Mouse (Mus musculus) ovary, postnatal 14 days (tissue): ENCODE results near the gene Map1lc3b.
"Not testable (repeated sequence)": the region's sequence is repeated elsewhere in the genome, so short reads cannot be mapped to it uniquely, and the experiment has no call there.

Experiments
- DNase-seq: peaks from one replicate; pipeline ENCODE4 v3.0.0; 2022; ENCODE audit warnings: low spot score

Map1lc3b gene

GRCm38 (mm10) chr8:121573275-121573674 lies 16.9 kb upstream of the Map1lc3b start:
- no peak for DNase-seq

GRCm38 (mm10) chr8:121575661-121576060 lies 14.5 kb upstream of the Map1lc3b start:
- no peak for DNase-seq

- DNase-seq: no peak
Measured at GRCm38 (mm10) chr8:121577751-121578675, 12.1 kb upstream of the Map1lc3b start.

DNA sequence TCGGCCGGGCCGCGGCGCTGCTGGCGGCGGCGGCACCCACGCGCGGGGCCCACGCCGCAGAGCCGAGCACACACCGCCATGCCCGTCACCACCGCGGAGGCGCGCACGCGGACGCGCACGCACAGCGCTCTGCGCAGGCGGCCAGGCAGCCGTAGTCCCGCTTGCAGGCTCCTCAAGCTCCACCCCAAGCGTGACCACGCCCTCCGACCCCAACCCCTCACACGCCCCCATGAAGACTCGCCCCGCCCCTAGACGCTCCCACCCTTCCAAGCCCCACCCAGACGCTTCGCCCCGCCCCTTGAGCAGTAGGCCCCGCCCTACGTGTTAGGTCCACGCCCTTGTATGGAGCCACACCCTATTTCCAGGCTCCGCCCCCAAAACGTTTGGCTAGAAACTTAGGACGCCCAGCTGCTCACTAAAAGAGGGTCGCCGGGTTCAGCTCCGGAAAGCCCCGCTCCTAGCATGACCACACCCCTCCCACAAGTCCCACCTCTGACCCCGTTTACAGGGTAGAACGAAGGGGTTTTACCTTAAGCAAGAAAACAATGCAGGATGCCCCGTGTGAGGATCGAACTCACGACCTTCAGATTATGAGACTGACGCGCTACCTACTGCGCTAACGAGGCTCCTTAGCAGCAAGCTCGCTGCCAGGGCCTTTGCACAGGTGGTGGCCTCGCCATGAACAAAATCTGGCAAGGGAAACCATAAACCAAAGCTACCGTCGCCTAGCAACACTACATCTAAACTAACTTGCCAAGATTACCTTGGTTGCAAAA lies 11.3 kb upstream of the Map1lc3b start, which contains the start of gene Fbxo31:
Fbxo31 (minus strand) TSS at position 131 of the 776 bp plus-strand sequence.
- peak; percentile 90 for DNase-seq

- DNase-seq: no peak
Measured at GRCm38 (mm10) chr8:121580465-121580864, 9.7 kb upstream of the Map1lc3b start.

- DNase-seq: no peak
Measured at GRCm38 (mm10) chr8:121583653-121584052, 6.5 kb upstream of the Map1lc3b start.

DNA sequence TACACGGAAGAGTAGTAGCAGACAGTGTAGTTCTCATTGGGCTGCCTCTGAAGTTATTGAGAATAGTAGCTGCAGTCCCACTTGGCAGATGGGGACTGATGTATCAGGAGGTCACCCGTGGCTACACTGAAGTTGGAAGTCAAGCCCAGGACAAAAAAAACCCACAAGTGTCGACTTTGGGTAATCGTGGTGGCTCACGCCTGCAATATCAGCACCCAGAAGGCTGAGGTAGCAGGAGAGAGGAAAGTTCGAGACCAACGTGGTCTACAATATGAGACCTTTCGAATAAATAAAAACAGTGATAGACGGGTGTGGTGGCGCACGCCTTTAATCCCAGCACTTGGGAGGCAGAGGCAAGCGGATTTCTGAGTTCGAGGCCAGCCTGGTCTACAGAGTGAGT lies 5.4 kb upstream of the Map1lc3b start:
- DNase-seq: no peak

- DNase-seq: peak; percentile 99
Measured at GRCm38 (mm10) chr8:121585159-121585825, 4.9 kb upstream of the Map1lc3b start.

GRCm38 (mm10) chr8:121588750-121589149 lies 1.4 kb upstream of the Map1lc3b start:
- no peak for DNase-seq

GRCm38 (mm10) chr8:121589205-121589726 lies 895 bp upstream of the Map1lc3b start:
- no peak for DNase-seq

- no peak for DNase-seq
Measured at GRCm38 (mm10) chr8:121591178-121592066, 1.3 kb downstream of the Map1lc3b start.

GRCm38 (mm10) chr8:121593293-121593692 lies 3.1 kb downstream of the Map1lc3b start:
- no peak for DNase-seq

DNA sequence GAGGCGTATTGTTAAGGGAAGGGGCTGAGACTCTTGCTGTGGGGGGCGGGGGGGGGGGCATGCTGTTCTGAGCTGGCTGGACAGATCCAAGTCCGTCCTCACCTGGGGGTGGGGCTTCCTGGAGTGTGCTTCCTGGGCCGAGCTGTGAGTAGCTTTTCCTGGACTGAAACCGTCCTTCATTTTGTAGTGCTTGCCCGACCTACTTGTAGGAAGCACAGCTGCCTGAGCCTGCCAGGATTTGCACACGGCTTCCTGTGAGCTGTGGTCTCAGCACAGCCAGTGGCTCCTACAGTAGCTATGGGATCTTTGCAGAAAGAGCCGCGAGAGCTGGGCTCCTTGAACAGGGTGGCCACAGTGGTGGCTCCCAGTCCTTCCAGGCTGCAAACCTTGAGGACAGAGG lies 3.8 kb downstream of the Map1lc3b start:
- DNase-seq: no peak

- not testable (repeated sequence) for DNase-seq
Measured at GRCm38 (mm10) chr8:121597492-121597891, 7.3 kb downstream of the Map1lc3b start.

- DNase-seq: no peak
Measured at GRCm38 (mm10) chr8:121598190-121598589, 8.0 kb downstream of the Map1lc3b start.

- DNase-seq: peak; percentile 72
Measured at GRCm38 (mm10) chr8:121598892-121599291, 8.7 kb downstream of the Map1lc3b start.

DNA sequence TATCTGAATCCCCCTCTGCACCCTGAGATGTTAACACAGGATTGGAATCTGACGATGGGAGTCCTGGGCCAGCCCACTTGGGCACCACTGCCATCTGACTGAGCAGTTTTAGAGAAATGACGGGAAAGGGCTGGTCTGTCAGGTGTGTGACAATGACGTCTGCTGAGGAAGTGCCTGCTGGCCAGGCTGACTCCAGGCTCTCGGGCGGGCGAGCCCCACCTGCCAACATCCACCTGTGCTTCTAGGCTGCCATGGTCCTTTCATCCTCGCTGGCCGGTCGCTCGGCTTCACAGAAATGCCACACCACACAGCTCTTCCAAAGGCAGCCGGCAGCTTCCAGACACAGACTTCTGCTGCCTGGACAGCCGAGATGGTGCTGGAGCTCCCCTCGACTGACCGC lies 9.7 kb downstream of the Map1lc3b start:
- no peak for DNase-seq

- no peak for DNase-seq
Measured at GRCm38 (mm10) chr8:121602411-121602810, 12.2 kb downstream of the Map1lc3b start.

DNA sequence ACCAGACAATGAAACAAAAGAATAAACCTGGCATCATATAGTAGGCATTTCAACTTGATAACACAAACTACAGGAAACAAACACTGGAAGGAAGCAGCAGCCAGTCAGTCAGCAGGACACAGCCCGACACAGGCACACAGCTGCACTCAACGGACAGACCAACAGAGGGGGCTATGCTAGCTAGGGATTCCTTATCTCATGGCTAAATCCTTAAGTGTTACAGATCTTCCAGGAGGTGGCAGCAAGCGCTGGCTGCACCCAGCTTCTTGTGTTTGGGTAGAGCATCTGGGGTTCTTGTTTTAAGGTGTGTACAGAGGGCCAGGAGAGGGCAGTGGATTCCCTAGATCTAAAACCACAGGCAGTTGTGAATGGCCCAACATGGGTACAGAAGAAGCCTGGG lies 12.7 kb downstream of the Map1lc3b start:
- peak; percentile 53 for DNase-seq

DNA sequence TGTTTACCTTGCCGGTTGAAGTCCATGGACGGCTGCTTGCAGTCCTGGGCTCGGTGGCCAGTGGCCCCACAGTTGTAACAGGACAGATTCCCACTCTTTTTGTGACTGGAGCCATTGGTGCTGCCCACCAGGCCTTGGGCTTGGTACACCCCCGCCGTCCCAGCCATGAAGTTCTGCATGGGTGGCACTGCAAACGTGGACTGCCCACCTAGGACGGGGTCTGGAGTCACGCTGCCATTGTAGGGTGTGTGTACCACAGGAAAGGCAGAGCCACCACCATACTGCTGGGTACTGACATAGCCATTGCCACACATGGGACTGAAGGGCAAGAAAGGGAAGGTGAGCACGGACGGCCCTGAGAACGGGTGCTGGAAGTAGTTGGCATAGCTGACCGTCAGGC lies 13.6 kb downstream of the Map1lc3b start:
- no peak for DNase-seq

- no peak for DNase-seq
Measured at GRCm38 (mm10) chr8:121607661-121608060, 17.5 kb downstream of the Map1lc3b start.
